In the genomic region with DNA sequence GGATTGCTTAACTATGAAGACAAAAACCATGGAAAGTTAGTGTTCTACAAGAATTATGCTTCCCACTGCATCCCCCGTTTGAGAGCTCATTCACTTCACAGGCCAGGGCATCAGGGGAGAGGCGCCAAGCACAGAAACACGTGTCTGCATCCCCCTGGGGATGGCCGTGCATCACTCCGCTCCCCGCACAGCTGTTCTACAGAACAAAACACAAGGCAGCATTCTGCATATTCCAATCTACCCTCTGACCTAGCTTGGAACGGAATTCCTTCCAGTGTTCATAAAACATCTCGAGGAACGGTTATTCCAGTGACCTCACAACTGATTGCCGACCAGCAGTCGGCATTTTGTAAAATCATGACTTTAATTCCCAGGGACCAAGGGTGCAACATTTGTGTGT, we compare ENCODE assay signal across 12 mouse cellular contexts.
DNase-seq lines count a peak whose midpoint lies in the region; ATAC-seq lines count a peak whose summit lies in the region.
"Had no signal": no experiment of that assay in that cellular context is flagged by ENCODE, and none has a peak within 500 bp of the region (broad histone marks: within the 10 kb centered on the region; RNA-seq: fewer than 3 reads in every experiment).

No protein-coding gene starts in this region.

- no peaks in the 10 kb centered on the region for H3K36me3 ChIP-seq in forebrain, embryonic 13.5 days (ENCODE audit: poor library complexity, severe bottlenecking)
- H3K36me3 ChIP-seq: hindbrain, embryonic 13.5 days; limb, embryonic 15.5 days had no signal

- no peak overlapping the region for H3K4me3 ChIP-seq in forebrain, embryonic 13.5 days
- H3K4me3 ChIP-seq: hindbrain, embryonic 13.5 days; limb, embryonic 15.5 days had no signal

- H3K27me3 ChIP-seq in forebrain, embryonic 13.5 days, result peaks cover 22% of the 10 kb centered on the region
- H3K27me3 ChIP-seq: limb, embryonic 15.5 days had no signal

- DNase-seq in adrenal gland, postnatal 14 days, result peak; percentile 12
- DNase-seq in adrenal gland, postnatal 36 days, result no peak
- peak; percentile 60 for DNase-seq in embryo, embryonic 11 days
- peak; percentile 40 for DNase-seq in kidney, adult 18-20 months
- peak; percentile 24 for DNase-seq in lung, postnatal 25 days (ENCODE audit: low spot score)
- DNase-seq in left cerebral cortex, adult 8-10 months (ENCODE audit: low spot score in 2 of 2), result no peak
- DNase-seq: cerebellum, adult 8-10 months; thymus, postnatal 36 days had no signal

- peaks cover 23% of the 10 kb centered on the region for H3K4me1 ChIP-seq in forebrain, embryonic 13.5 days

- H3K4me2 ChIP-seq in forebrain, embryonic 13.5 days, result no peak overlapping the region
- H3K4me2 ChIP-seq: hindbrain, embryonic 13.5 days; limb, embryonic 15.5 days had no signal

- WGBS in forebrain, embryonic 13.5 days, result 69% methylated on average over 11 of the region's 11 CpGs

- H3K27ac ChIP-seq in forebrain, embryonic 13.5 days, result no peak overlapping the region
- H3K27ac ChIP-seq: hindbrain, embryonic 13.5 days; limb, embryonic 15.5 days had no signal

- no peak overlapping the region for H3K9ac ChIP-seq in forebrain, embryonic 13.5 days
- H3K9ac ChIP-seq: hindbrain, embryonic 13.5 days; limb, embryonic 15.5 days had no signal

- no peak for ATAC-seq in forebrain, embryonic 13.5 days
- no peak for ATAC-seq in megakaryocyte-erythroid progenitor cell, adult 5-6 weeks (replicated peaks; ENCODE audit: low FRiP score, low TSS enrichment, poor library complexity, severe bottlenecking)

- no peaks in the 10 kb centered on the region for H3K9me3 ChIP-seq in forebrain, embryonic 13.5 days (replicated peaks)
- H3K9me3 ChIP-seq: hindbrain, embryonic 13.5 days; limb, embryonic 15.5 days had no signal

Comparison
In these comparisons a context has a peak if more than half of its experiments do, and no peak if none do; other contexts are left out.
1. DNase-seq: peak in adrenal gland, postnatal 14 days (single experiment), embryo, embryonic 11 days (single experiment), kidney, adult 18-20 months (single experiment) and lung, postnatal 25 days (single experiment); none in adrenal gland, postnatal 36 days (0 of 2) and left cerebral cortex, adult 8-10 months (0 of 2).